Mouse (Mus musculus): ENCODE results near the gene Serpina3n.
"Not testable (repeated sequence)": the region's sequence is repeated elsewhere in the genome, so short reads cannot be mapped to it uniquely, and the experiment has no call there.

Gene Serpina3n

DNA sequence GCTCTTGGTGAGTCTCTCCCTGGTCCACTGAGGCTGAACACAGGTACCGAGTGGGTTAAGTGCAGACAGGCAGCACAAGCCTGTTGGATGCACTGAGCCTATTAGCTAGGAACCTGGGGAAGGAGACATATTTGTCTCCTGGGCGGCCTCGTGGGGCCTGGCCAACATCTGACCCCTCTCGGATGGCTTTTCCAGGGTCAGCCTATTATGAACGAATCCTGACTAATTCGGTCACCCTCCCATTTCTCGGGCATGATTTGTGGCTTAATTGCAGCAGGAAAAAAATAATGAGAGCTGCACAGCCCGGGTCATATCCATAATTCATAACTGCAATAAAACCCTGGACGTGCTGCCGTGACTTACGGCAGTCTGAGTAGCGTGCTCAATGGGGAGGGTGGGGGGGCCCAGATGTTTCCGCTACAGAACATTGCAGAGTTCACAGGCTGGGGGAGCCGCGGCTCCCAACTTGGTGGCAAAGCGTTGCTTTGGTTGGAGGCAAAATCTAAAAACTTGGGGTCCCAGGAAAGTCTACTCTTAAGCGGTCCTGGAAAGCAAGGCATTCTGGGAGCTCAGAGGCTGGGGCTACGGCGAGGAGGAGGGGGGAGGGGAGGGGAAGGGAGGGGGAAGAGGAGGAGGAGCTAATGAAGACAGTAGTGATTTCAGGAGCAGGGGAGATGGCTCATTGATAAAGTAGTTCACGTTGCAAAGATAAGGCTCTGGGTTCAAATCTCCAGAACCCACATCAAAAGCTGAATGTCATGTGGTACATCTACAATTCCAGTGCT is 27.6 kb downstream of the Serpina3n start:
- in situ Hi-C loops (cut with MseI, MboI), result no loop called here

DNA sequence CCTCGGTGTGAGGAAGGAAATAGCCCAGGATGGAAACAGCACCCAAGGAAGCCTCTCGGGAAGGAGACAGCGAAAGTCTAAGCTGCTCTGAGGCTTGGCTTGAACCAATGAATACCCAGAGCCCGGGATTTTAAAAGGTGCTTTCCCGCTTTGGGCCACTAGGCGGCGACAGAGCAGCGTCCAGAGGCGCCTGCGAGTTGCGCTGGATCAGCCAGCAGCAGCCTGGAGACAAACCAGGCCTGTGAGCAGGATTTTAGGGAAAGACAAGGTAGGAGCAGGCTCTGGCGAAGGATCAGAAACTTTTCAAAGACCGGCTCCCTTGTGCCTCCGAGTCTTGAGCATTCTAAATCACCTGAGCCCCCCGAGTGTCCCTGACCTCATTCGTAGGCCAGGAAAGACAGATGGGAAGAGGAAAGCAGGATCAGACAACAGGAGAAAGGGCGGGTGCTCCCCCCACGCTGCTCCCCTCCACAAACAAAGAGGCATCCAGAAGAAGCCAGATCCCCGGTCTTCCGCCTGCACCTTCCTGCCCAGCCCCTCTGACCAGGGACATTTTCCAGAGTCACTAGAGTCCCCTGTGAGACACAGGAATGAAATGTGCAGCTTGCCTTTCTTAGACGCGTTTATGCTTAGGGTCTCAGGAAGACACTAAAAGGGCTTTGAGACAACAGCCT is 33.7 kb downstream of the Serpina3n start:
- in situ Hi-C loops (cut with MseI, MboI), result no loop called here

DNA sequence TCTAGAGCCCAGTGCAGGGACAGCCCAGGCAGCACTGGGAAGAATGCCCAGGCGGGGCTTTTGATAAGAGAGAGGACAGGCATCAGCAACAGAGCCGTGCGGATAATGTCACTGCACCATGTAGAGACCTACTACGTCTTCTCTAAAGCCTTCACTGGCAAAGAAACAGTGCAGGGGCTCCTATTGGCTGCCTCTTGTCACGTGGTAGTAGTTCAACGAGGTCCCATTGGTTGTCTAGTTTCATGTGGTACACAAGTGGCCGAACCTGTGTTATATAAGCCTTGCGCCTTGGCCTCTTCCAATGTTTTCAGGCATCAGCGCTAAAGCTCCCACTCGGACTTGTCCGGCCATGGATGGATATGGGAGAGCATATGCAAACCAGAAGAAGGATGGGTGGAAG is 37.2 kb downstream of the Serpina3n start:
- in situ Hi-C loops (cut with MseI, MboI), result no loop called here

DNA sequence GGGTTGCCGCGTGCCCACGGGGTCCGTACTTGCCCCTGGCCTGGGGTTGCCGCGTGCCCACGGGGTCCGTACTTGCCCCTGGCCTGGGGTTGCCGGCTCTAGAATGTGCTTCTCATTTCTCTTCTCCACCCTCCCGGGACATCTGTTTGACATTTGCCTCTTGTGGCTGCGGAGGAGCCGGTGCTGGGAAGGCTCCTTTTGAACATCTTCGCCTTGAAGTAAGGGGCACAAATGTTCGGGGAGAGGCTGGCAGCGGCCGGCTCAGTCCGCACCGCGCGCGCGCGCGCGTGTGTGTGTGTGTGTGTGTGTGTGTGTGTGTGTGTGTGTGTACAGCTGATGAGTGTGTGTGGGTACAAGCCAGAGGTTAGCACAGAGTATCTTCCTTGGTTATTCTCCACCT is 40.5 kb downstream of the Serpina3n start:
- in situ Hi-C loops (cut with MseI, MboI), result not testable (repeated sequence)

DNA sequence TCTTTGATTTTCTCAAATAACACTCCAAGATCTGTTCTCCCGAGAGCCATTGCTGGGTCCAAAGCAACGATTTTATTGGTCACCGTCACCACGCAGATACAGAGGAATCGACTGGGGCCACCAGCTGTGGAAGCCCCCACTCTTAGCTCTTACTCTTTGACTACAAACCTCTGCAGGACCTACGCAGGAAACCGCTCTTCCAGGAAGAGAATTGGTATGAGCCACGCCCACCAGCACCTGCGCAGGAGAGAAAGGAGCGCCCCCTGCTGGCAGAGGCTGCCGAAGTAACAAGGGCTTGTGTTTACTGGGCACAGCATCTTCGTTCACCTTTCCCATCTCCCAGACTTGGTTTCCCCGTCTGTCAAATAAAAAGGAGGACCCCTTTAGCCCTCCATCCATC is 41.6 kb downstream of the Serpina3n start:
- in situ Hi-C loops (cut with MseI, MboI), result no loop called here

DNA sequence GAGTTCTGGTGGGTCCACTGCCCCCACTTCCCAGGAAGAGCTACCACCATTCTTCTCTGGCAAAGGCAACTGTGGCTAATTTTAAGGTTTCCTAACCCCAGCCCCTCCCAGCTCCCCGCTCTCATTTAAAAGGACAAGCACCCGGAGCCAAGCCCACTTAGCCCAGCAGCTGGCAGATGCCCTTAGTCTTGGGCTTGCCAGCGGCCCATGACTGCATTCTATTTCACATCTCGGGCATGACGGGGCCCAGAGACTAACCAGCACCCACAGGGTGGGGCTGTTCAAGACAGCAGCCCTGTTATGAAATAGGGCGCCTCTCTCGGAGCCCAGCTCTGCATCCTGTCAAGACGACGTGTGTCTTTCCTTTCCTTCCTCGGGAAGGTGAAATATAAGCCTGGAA is 43.7 kb downstream of the Serpina3n start:
- in situ Hi-C loops (cut with MseI, MboI), result loop anchor here (25.0 kb wide), 2 partner anchors 237 to 487 kb away; no protein-coding TSS in a partner anchor

DNA sequence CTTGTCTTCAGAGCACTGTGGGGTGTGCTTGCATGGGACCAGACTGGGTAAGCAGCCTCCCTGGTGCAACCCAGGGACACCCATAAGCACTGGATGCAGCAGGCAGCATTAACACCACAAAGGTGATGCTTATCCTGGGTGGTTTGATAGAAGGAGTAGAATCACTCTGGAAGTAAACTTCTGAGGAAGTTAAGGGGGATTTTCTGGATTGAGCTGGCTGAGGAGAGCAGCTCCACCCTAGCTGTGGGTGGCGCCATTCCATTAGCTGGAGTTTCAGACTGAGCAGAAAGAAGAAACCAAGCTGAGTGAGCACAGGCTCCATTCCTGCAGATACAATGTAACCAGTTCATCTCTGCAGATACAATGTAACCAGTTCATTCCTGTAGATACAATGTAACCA is 46.5 kb downstream of the Serpina3n start:
- in situ Hi-C loops (cut with MseI, MboI), result loop anchor here (25.0 kb wide), 2 partner anchors 234 to 484 kb away; no protein-coding TSS in a partner anchor

DNA sequence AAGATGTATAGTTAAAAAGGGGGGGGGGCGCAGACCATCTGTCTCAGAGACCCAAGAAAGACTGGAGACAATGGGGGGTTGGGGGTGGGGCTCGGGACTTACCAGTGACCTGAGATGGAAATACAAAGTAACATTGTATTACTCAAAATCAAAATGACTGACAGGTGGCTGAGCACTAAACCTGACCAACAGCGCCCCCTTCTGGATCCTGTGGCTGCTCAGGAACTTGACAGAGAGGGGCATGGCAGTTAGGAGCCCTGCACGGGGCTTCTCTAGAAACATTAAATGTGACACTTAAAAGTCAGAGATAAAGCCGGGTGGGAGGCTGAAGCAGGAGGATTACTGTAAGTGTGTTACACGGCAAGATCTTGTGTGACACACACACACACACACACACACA is 52.8 kb downstream of the Serpina3n start:
- in situ Hi-C loops (cut with MseI, MboI), result loop anchor here (25.0 kb wide), 2 partner anchors 228 to 478 kb away; no protein-coding TSS in a partner anchor

DNA sequence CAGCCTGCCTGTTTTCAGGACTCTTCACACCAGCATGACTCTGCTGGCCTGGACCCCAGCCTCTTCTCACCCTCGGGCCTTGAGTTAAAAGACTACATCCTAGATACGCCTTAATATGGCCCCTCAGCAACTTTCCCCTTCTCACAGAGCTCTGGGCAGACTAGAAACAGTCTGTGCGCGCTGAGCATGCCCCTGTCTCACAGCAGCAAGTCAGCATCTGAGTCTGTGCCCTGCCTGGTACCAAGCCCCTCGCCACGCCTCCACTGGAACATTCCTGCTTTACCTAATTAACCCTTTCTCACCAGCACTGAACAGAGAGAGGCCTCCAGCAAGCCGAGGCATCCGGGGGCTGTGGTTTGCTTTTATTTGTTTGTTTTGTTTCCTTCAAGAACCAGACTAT is 54.8 kb downstream of the Serpina3n start:
- in situ Hi-C loops (cut with MseI, MboI), result loop anchor here (25.0 kb wide), 2 partner anchors 226 to 476 kb away; no protein-coding TSS in a partner anchor
